Mouse (Mus musculus) heart, adult 9 months (tissue): ENCODE measurements around the gene Aldh1a1.
"Not testable (repeated sequence)": the region's sequence is repeated elsewhere in the genome, so short reads cannot be mapped to it uniquely, and the experiment has no call there.

ENCODE experiments used
- DNase-seq, 2 experiments: peaks; one replicate each; pipeline ENCODE4 v3.0.0; 2022; ENCODE audit warnings: low spot score in 2 of 2

Aldh1a1 gene

GRCm38 (mm10) chr19:20492491-20492890, at the start of gene Aldh1a1:
Aldh1a1 (plus strand) TSS chr19:20492715.
- peak; percentile 82 for DNase-seq

GRCm38 (mm10) chr19:20447807-20448206, 44.7 kb upstream of the Aldh1a1 start:
- no peak for DNase-seq

- no peak for DNase-seq
These were observed 43.0 kb upstream of the Aldh1a1 start for GRCm38 (mm10) chr19:20449546-20449945.

- no peak for DNase-seq
These were observed 41.5 kb upstream of the Aldh1a1 start for GRCm38 (mm10) chr19:20451045-20451444.

- DNase-seq = peak; percentile 59 to 75
These were observed 8.0 kb upstream of the Aldh1a1 start for GRCm38 (mm10) chr19:20484497-20484896.

GRCm38 (mm10) chr19:20491950-20492349, 565 bp upstream of the Aldh1a1 start:
- peak; percentile 12 to 34 for DNase-seq

- DNase-seq = no peak
These were observed 4.0 kb downstream of the Aldh1a1 start for GRCm38 (mm10) chr19:20496476-20496875.

GRCm38 (mm10) chr19:20505359-20505758, 12.8 kb downstream of the Aldh1a1 start:
- DNase-seq = no peak

GRCm38 (mm10) chr19:20506936-20507615, 14.6 kb downstream of the Aldh1a1 start:
- DNase-seq = no peak

GRCm38 (mm10) chr19:20508609-20509008, 16.1 kb downstream of the Aldh1a1 start:
- no peak for DNase-seq

- DNase-seq = no peak
These were observed 19.5 kb downstream of the Aldh1a1 start for GRCm38 (mm10) chr19:20511971-20512370.

GRCm38 (mm10) chr19:20513181-20513580, 20.7 kb downstream of the Aldh1a1 start:
- DNase-seq = no peak

- no peak for DNase-seq
These were observed 21.3 kb downstream of the Aldh1a1 start for GRCm38 (mm10) chr19:20513688-20514361.

- no peak for DNase-seq
These were observed 24.0 kb downstream of the Aldh1a1 start for GRCm38 (mm10) chr19:20516481-20516880.

- not testable (repeated sequence) for DNase-seq
These were observed 36.6 kb downstream of the Aldh1a1 start for GRCm38 (mm10) chr19:20529156-20529555.

GRCm38 (mm10) chr19:20529921-20530696, 37.6 kb downstream of the Aldh1a1 start:
- peak; percentile 42 to 45 for DNase-seq

GRCm38 (mm10) chr19:20536538-20536937, 44.0 kb downstream of the Aldh1a1 start:
- peak; percentile 44 to 46 for DNase-seq

- DNase-seq = no peak
These were observed 48.5 kb downstream of the Aldh1a1 start for GRCm38 (mm10) chr19:20541044-20541443.

- DNase-seq = no peak
These were observed 49.4 kb downstream of the Aldh1a1 start for GRCm38 (mm10) chr19:20541924-20542323.

- DNase-seq = no peak
These were observed 51.3 kb downstream of the Aldh1a1 start for GRCm38 (mm10) chr19:20543816-20544215.

GRCm38 (mm10) chr19:20544941-20545340, 52.4 kb downstream of the Aldh1a1 start:
- DNase-seq = no peak

GRCm38 (mm10) chr19:20547025-20547424, 54.5 kb downstream of the Aldh1a1 start:
- DNase-seq = no peak
